Mouse (Mus musculus): ENCODE data around the gene Dock4. TPM values are rescaled to one million over a fixed set of nuclear protein-coding genes. Genes with fewer than 3 reads are reported as not detected.
"Not testable (repeated sequence)": the region's sequence is repeated elsewhere in the genome, so short reads cannot be mapped to it uniquely, and the experiment has no call there.

Dock4 gene
- polyA plus RNA-seq, 1 experiment from 2014 or later, result 0.61 TPM

DNA sequence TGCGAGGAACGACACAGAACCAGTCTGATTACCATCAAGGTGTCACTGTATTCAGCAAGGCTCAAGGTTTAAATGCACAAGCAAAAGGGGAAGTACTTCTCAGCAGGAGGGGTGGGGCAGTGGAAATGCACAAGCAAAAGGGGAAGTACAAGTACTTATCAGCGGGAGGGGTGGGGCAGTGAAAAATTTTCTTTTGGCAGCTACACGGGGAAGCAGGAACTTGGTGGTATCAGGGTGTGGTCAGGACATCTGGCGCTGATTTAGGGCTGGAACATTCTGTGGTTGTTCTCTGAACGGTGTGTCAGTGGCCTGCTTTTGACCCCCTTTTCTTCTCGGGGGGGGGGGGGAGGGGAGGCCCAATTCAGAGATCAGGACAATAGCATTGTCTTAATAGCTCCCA lies 413.0 kb downstream of the Dock4 start:
- ATAC-seq (ENCODE audit: low read depth); DNase-seq; H3K27me3 ChIP-seq: not testable (repeated sequence)

DNA sequence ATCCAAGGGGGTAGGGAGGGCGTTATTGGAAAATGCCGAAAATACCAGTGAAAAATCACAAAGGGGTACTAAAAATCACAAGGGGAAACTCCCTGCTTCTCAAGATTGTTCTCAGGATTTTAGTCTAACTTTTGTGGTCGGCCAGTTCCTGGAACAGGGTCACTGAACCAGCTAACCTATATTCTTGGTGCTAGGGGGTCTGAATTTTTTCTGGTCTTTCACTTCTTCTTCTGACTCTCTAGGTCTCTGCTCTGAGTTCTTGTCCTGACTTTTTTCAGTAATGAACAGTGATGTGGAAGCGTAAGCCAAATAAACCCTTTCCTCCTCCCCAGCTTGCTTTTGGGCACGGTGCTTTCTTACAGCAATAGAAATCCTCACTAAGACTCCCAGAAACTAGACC lies 424.6 kb downstream of the Dock4 start:
- no peak overlapping the region for H3K4me3 ChIP-seq (replicated peaks)
- H3K36me3 ChIP-seq, result no peaks in the 10 kb centered on the region
- no peaks in the 10 kb centered on the region for H3K27me3 ChIP-seq
- WGBS (ENCODE audit: insufficient replicate concordance), result 82% methylated on average over 5 of the region's 5 CpGs
- no peak for DNase-seq
- H3K9me3 ChIP-seq (replicated peaks), result no peaks in the 10 kb centered on the region
- H3K4me1 ChIP-seq (replicated peaks), result peaks cover 24% of the 10 kb centered on the region
- H3K27ac ChIP-seq, result peak overlapping the region; percentile 39; the same call in 1 of the 2 replicates
- H3K4me2 ChIP-seq, result no peak overlapping the region
- H3K9ac ChIP-seq, result no peak overlapping the region
- no peak for ATAC-seq (ENCODE audit: low read depth)

More for the DNA sequence above, 413.0 kb downstream of the Dock4 start:
- not testable (repeated sequence) for H3K4me1 ChIP-seq (replicated peaks); H3K36me3 ChIP-seq; H3K9me3 ChIP-seq (replicated peaks); H3K9ac ChIP-seq; H3K4me3 ChIP-seq (replicated peaks); H3K4me2 ChIP-seq; H3K27ac ChIP-seq
- WGBS (ENCODE audit: insufficient replicate concordance), result 59% methylated on average over 7 of the region's 7 CpGs

DNA sequence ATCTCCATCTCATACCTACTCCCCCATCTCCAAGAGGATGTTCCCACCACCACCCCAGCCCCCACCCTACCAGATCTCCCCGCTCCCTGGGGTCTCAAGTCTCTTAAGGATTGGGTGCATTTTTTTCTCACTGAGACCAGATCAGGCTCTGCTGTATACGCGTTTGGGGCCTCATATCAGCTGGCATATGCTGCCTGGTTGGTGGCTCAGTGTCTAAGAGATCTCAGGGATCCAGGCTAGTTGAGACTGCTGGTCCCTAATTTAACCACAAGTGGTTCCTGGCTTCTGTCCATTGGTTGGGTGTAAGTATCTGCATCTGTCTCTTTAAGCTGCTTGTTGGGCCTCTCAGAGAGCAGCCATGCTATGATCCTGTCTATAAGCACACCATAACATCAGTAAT lies 427.0 kb downstream of the Dock4 start:
- Histone ChIP-seq H3K36me3 (no peaks in the 10 kb centered on the region), H3K4me1 (replicated peaks) (peaks cover 18% of the 10 kb centered on the region), H3K9ac (no peak overlapping the region), H3K4me3 (replicated peaks) (no peak overlapping the region), H3K9me3 (replicated peaks) (no peaks in the 10 kb centered on the region), H3K4me2 (no peak overlapping the region), H3K27ac (peak overlapping the region; percentile 15; the same call in 1 of the 2 replicates), H3K27me3 (no peaks in the 10 kb centered on the region)
- DNase-seq (no peak), ATAC-seq (ENCODE audit: low read depth) (peak; percentile 57)
- WGBS (ENCODE audit: insufficient replicate concordance), result 74% methylated on average over 3 of the region's 3 CpGs

DNA sequence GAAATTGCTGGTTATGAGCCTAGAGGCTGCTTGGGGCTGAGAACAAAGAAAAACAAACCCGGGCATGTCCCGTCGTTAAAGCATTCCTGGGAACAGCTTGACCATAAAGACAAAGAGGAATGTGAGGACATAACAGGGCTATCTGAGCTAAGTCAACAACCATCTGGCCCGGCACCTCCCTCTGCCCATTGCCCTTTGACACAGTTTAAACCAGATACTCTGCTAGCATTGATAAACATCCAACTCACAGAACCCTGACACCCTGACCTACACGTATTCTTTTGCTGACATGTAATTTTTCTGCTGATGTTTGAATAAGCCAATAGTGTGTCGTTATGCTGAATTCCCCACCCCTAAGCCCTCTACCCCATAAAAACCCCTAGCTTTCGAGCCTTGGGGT lies 427.5 kb downstream of the Dock4 start:
- 0 out of 2 replicates have a peak, but pooled peaks have one; percentile 56 for ATAC-seq (ENCODE audit: low read depth)
- not testable (repeated sequence) for H3K4me3 ChIP-seq (replicated peaks); H3K9me3 ChIP-seq (replicated peaks); H3K9ac ChIP-seq; H3K27me3 ChIP-seq; DNase-seq; H3K4me2 ChIP-seq; H3K36me3 ChIP-seq
- peak overlapping the region; percentile 15; the same call in 1 of the 2 replicates for H3K27ac ChIP-seq
- WGBS (ENCODE audit: insufficient replicate concordance), result 73% methylated on average over 7 of the region's 7 CpGs
- peaks cover 20% of the 10 kb centered on the region for H3K4me1 ChIP-seq (replicated peaks)

- peaks cover 54% of the 10 kb centered on the region for H3K4me1 ChIP-seq (replicated peaks)
- no peak for ATAC-seq (ENCODE audit: low read depth)
Measured at GRCm38 (mm10) chr12:40884976-40885375, 439.2 kb downstream of the Dock4 start.

DNA sequence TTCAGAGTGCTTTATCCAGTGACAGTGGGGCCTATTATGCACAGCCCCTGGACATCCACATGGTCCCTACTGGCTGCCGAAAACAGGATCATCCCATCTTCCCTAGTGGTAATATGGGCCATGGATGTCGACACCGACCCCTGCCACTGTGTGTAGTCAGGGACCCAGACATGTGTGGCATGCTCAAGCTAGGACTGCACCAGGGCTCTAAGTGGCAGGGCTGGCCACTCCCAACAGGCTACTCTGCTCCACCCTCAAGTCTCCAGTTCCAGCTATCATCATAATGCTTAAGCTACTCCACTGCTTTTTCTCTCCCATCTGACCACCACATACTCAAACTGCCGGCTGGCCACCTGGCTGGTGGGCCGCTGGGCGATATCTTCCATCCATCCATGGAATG lies 439.6 kb downstream of the Dock4 start:
- WGBS (ENCODE audit: insufficient replicate concordance), result 88% methylated on average over 6 of the region's 6 CpGs
- Histone ChIP-seq H3K4me3 (replicated peaks) (no peak overlapping the region), H3K9ac (peak overlapping the region; percentile 66), H3K4me1 (replicated peaks) (peaks cover 57% of the 10 kb centered on the region), H3K27me3 (no peaks in the 10 kb centered on the region; the same call in 1 of the 2 replicates), H3K27ac (peak overlapping the region; percentile 95), H3K9me3 (replicated peaks) (no peaks in the 10 kb centered on the region), H3K36me3 (no peaks in the 10 kb centered on the region), H3K4me2 (peak overlapping the region; percentile 33)
- ATAC-seq (ENCODE audit: low read depth), result peak; percentile 69
- DNase-seq, result no peak

More at GRCm38 (mm10) chr12:40884976-40885375, 439.2 kb downstream of the Dock4 start:
- Histone ChIP-seq H3K27me3 (no peaks in the 10 kb centered on the region; the same call in 1 of the 2 replicates), H3K4me2 (peak overlapping the region; percentile 33), H3K4me3 (replicated peaks) (no peak overlapping the region), H3K9ac (peak overlapping the region; percentile 66), H3K27ac (peak overlapping the region; percentile 95), H3K9me3 (replicated peaks) (no peaks in the 10 kb centered on the region), H3K36me3 (no peaks in the 10 kb centered on the region)
- WGBS (ENCODE audit: insufficient replicate concordance), result 63% methylated on average over 3 of the region's 3 CpGs
- no peak for DNase-seq

GRCm38 (mm10) chr12:40887496-40887895 lies 441.7 kb downstream of the Dock4 start:
- Histone ChIP-seq H3K4me2 (no peak overlapping the region), H3K36me3 (no peaks in the 10 kb centered on the region), H3K27me3 (no peaks in the 10 kb centered on the region; the same call in 1 of the 2 replicates), H3K27ac (peak overlapping the region; percentile 95), H3K4me3 (replicated peaks) (no peak overlapping the region), H3K4me1 (replicated peaks) (peaks cover 74% of the 10 kb centered on the region), H3K9ac (peak overlapping the region; percentile 71), H3K9me3 (replicated peaks) (no peaks in the 10 kb centered on the region)
- ATAC-seq (ENCODE audit: low read depth) (no peak), DNase-seq (no peak)
- 56% methylated on average over 2 of the region's 2 CpGs for WGBS (ENCODE audit: insufficient replicate concordance)

DNA sequence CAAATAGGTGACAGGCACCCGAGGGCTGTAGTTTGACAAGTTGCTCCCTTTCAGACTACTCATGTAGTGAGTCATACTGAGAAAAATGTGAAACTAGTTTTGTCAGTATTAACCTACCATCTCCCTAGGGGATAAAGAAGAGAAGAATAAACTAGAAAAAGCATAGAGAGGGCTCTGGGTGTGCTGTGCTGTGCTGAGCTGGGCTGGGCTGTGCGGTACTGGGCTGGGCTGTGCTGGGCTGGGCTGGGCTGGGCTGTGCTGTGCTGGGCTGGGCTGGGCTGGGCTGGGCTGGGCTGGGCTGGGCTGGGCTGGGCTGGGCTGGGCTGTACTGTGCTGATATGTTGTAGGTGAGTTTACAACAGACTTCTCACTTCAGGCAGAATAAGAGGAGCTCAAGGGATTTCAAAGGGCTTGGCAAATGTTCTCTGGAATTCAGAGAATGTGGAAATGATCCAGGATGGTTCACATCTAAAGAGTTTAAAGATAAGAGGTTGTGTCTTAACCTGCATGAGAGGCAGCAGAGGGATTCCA lies 442.6 kb downstream of the Dock4 start:
- 12% methylated on average over 2 of the region's 2 CpGs for whole genome bisulfite sequencing (ENCODE audit: insufficient replicate concordance)
- peak; percentile 92 for ATAC-seq (ENCODE audit: low read depth)
- H3K4me1 ChIP-seq (replicated peaks), result peaks cover 82% of the 10 kb centered on the region
- peak overlapping the region; percentile 32 for H3K4me3 ChIP-seq (replicated peaks)
- no peaks in the 10 kb centered on the region for H3K36me3 ChIP-seq
- H3K9me3 ChIP-seq (replicated peaks), result no peaks in the 10 kb centered on the region
- peak overlapping the region; percentile 98 for H3K27ac ChIP-seq
- H3K4me2 ChIP-seq, result peak overlapping the region; percentile 67
- no peaks in the 10 kb centered on the region; the same call in 1 of the 2 replicates for H3K27me3 ChIP-seq
- peak; percentile 55 for DNase-seq
- H3K9ac ChIP-seq, result peak overlapping the region; percentile 76

- peak; percentile 8 for ATAC-seq (ENCODE audit: low read depth)
- peak overlapping the region; percentile 98 for H3K27ac ChIP-seq
- no peaks in the 10 kb centered on the region for H3K36me3 ChIP-seq
- no peak for DNase-seq
- H3K9me3 ChIP-seq (replicated peaks), result no peaks in the 10 kb centered on the region
- H3K4me3 ChIP-seq (replicated peaks), result peak overlapping the region; percentile 32
- WGBS (ENCODE audit: insufficient replicate concordance), result 57% methylated on average over 1 of the region's 1 CpGs
- peak overlapping the region; percentile 67 for H3K4me2 ChIP-seq
- peaks cover 83% of the 10 kb centered on the region for H3K4me1 ChIP-seq (replicated peaks)
- H3K27me3 ChIP-seq, result no peaks in the 10 kb centered on the region
- peak overlapping the region; percentile 76 for H3K9ac ChIP-seq
Measured at GRCm38 (mm10) chr12:40888829-40889228, 443.1 kb downstream of the Dock4 start.

DNA sequence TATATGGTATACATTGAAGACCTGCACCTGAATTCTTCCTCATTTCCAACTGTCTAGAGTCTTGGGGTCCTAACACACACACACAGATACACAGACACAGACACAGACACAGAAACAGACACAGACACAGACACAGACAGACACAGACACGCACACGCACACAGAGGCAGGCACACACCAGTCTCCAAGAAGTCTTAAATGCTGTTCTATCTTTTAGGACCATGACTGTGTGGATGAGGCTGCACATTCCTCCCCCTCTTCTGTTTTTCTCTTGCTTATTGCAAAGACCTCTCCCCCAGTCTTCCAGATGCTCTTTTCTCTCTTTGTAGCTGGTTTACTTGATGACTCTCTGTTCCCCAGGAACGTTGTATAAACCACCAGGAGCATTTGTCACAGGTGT lies 443.8 kb downstream of the Dock4 start:
- no peaks in the 10 kb centered on the region for H3K27me3 ChIP-seq
- H3K9me3 ChIP-seq (replicated peaks), result no peaks in the 10 kb centered on the region
- no peaks in the 10 kb centered on the region for H3K36me3 ChIP-seq
- H3K27ac ChIP-seq, result peak overlapping the region; percentile 98
- DNase-seq (peak; percentile 40), ATAC-seq (ENCODE audit: low read depth) (peak; percentile 50)
- H3K4me2 ChIP-seq, result peak overlapping the region; percentile 67
- peaks cover 83% of the 10 kb centered on the region for H3K4me1 ChIP-seq (replicated peaks)
- H3K9ac ChIP-seq, result peak overlapping the region; percentile 76
- no peak overlapping the region for H3K4me3 ChIP-seq (replicated peaks)
- WGBS (ENCODE audit: insufficient replicate concordance), result 70% methylated on average over 3 of the region's 3 CpGs

GRCm38 (mm10) chr12:40891168-40891567 lies 445.4 kb downstream of the Dock4 start:
- Histone ChIP-seq H3K9me3 (replicated peaks) (no peaks in the 10 kb centered on the region), H3K4me2 (0 out of 2 replicates have a peak overlapping the region, but pooled peaks have one; percentile 8), H3K4me3 (replicated peaks) (no peak overlapping the region), H3K27ac (peak overlapping the region; percentile 76), H3K4me1 (replicated peaks) (peaks cover 67% of the 10 kb centered on the region), H3K36me3 (no peaks in the 10 kb centered on the region), H3K9ac (peak overlapping the region; percentile 26; the same call in 1 of the 2 replicates), H3K27me3 (no peaks in the 10 kb centered on the region)
- ATAC-seq (ENCODE audit: low read depth) (peak; percentile 10; the same call in 1 of the 2 replicates), DNase-seq (no peak)

DNA sequence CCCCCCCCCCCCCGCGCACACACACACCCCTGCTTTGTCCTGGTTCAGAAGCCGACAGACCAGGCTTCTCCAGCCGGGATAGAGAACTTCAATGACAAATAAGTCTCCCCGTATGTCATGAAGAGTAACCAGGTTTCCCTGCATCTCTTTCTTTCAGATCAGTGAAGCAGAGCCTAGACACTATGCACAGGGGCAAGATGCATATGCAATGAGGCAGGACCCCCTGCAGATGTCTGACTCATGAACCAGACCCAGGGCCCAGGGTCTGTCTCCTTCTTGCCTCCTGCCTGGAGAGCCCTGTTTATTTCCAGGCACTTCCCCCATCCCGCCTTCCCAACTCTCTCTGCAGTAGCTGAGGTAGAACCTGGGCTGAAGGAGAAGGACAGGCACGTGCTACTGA lies 448.0 kb downstream of the Dock4 start:
- no peak overlapping the region for H3K4me3 ChIP-seq (replicated peaks)
- WGBS (ENCODE audit: insufficient replicate concordance), result 60% methylated on average over 5 of the region's 7 CpGs
- no peak overlapping the region for H3K9ac ChIP-seq
- peak overlapping the region; percentile 58 for H3K27ac ChIP-seq
- ATAC-seq (ENCODE audit: low read depth) (no peak), DNase-seq (no peak)
- H3K9me3 ChIP-seq (replicated peaks), result no peaks in the 10 kb centered on the region
- no peak overlapping the region for H3K4me2 ChIP-seq
- H3K27me3 ChIP-seq, result no peaks in the 10 kb centered on the region
- no peaks in the 10 kb centered on the region for H3K36me3 ChIP-seq
- H3K4me1 ChIP-seq (replicated peaks), result peaks cover 46% of the 10 kb centered on the region

Data from liver, embryonic 13.5 days (tissue).